In genomic region chr1:133610601-133611000, GRCm38 (mm10) we compare ENCODE assay signal across 8 mouse cellular contexts. TPM values are rescaled to one million over a fixed set of nuclear protein-coding genes. Genes with fewer than 3 reads are reported as not detected.
DNase-seq lines count a peak whose midpoint lies in the region; ATAC-seq lines count a peak whose summit lies in the region.

No protein-coding gene starts in this region.

- H3K36me3 ChIP-seq in forebrain, embryonic 10.5 days (replicated peaks) = peaks cover 45% of the 10 kb centered on the region
- peaks cover 11% of the 10 kb centered on the region; the same call in 1 of the 2 replicates for H3K36me3 ChIP-seq in forebrain, embryonic 16.5 days (ENCODE audit: control insufficient read depth, insufficient read depth)
- H3K36me3 ChIP-seq in liver, embryonic 11.5 days (ENCODE audit: control insufficient read depth, insufficient read depth, low read length) = peaks cover 21% of the 10 kb centered on the region
- H3K36me3 ChIP-seq in intestine, embryonic 14.5 days (ENCODE audit: control insufficient read depth, insufficient read depth, low read length) = peaks cover 42% of the 10 kb centered on the region
- peaks cover 16% of the 10 kb centered on the region for H3K36me3 ChIP-seq in midbrain, embryonic 15.5 days (replicated peaks)

- peaks cover 20% of the 10 kb centered on the region for H3K4me1 ChIP-seq in forebrain, embryonic 10.5 days
- H3K4me1 ChIP-seq in forebrain, embryonic 16.5 days (replicated peaks; ENCODE audit: control insufficient read depth, insufficient read depth, low read length) = peaks cover 7% of the 10 kb centered on the region
- H3K4me1 ChIP-seq in liver, embryonic 11.5 days (replicated peaks; ENCODE audit: control insufficient read depth, insufficient read depth, low read length) = peaks cover 3% of the 10 kb centered on the region; the same call in 1 of the 2 replicates
- peaks cover 4% of the 10 kb centered on the region for H3K4me1 ChIP-seq in intestine, embryonic 14.5 days (replicated peaks; ENCODE audit: control insufficient read depth, insufficient read depth, low read length)
- peaks cover 15% of the 10 kb centered on the region for H3K4me1 ChIP-seq in midbrain, embryonic 15.5 days

- peak overlapping the region; percentile 97 for H3K4me3 ChIP-seq in forebrain, embryonic 10.5 days
- no peak overlapping the region; the same call in 1 of the 2 replicates for H3K4me3 ChIP-seq in forebrain, embryonic 16.5 days (replicated peaks; ENCODE audit: low read length)
- H3K4me3 ChIP-seq in liver, embryonic 11.5 days (ENCODE audit: low read depth, low read length) = no peak overlapping the region; the same call in 1 of the 2 replicates
- H3K4me3 ChIP-seq in intestine, embryonic 14.5 days (ENCODE audit: low read depth, low read length) = peak overlapping the region; percentile 91; the same call in 1 of the 2 replicates
- peak overlapping the region; percentile 100; the same call in 1 of the 2 replicates for H3K4me3 ChIP-seq in midbrain, embryonic 15.5 days

- H3K4me2 ChIP-seq in forebrain, embryonic 16.5 days (ENCODE audit: low read length) = no peak overlapping the region
- H3K4me2 ChIP-seq in liver, embryonic 11.5 days = peak overlapping the region; percentile 46; the same call in 1 of the 2 replicates
- H3K4me2 ChIP-seq in intestine, embryonic 14.5 days (ENCODE audit: low read length) = 0 out of 2 replicates have a peak overlapping the region, but pooled peaks have one; percentile 5
- no peak overlapping the region for H3K4me2 ChIP-seq in midbrain, embryonic 15.5 days

- DNase-seq in forebrain, embryonic 10.5 days (ENCODE audit: extremely low spot score, low spot score) = no peak
- no peak for DNase-seq in liver, embryonic 11.5 days (ENCODE audit: low spot score)
- DNase-seq in liver = no peak
- DNase-seq in intestine, embryonic 14.5 days (ENCODE audit: low spot score) = no peak
- DNase-seq in cerebellum, postnatal 10 days = no peak
- DNase-seq in MN1 (ENCODE audit: low spot score) = no peak

- WGBS in forebrain, embryonic 10.5 days = 59% methylated on average over 6 of the region's 6 CpGs
- WGBS in forebrain, embryonic 16.5 days = 57% methylated on average over 6 of the region's 6 CpGs
- 50% methylated on average over 6 of the region's 6 CpGs for WGBS in liver, embryonic 11.5 days
- WGBS in intestine, embryonic 14.5 days = 55% methylated on average over 6 of the region's 6 CpGs
- 55% methylated on average over 6 of the region's 6 CpGs for WGBS in midbrain, embryonic 15.5 days

- H3K9me3 ChIP-seq in forebrain, embryonic 10.5 days = no peaks in the 10 kb centered on the region
- H3K9me3 ChIP-seq in forebrain, embryonic 16.5 days (ENCODE audit: control insufficient read depth, low read length) = no peaks in the 10 kb centered on the region
- no peaks in the 10 kb centered on the region for H3K9me3 ChIP-seq in liver, embryonic 11.5 days (ENCODE audit: control insufficient read depth, low read length)
- H3K9me3 ChIP-seq in intestine, embryonic 14.5 days (ENCODE audit: control insufficient read depth, low read length) = no peaks in the 10 kb centered on the region
- H3K9me3 ChIP-seq in midbrain, embryonic 15.5 days = no peaks in the 10 kb centered on the region

- peak overlapping the region; percentile 99 for H3K27ac ChIP-seq in forebrain, embryonic 10.5 days
- no peak overlapping the region for H3K27ac ChIP-seq in forebrain, embryonic 16.5 days (ENCODE audit: low read length)
- H3K27ac ChIP-seq in liver, embryonic 11.5 days (ENCODE audit: low read depth, low read length) = no peak overlapping the region
- no peak overlapping the region for H3K27ac ChIP-seq in intestine, embryonic 14.5 days (ENCODE audit: low read depth)
- no peak overlapping the region for H3K27ac ChIP-seq in midbrain, embryonic 15.5 days

- H3K9ac ChIP-seq in forebrain, embryonic 16.5 days (replicated peaks; ENCODE audit: low read depth, low read length) = no peak overlapping the region
- H3K9ac ChIP-seq in liver, embryonic 11.5 days (ENCODE audit: low read depth, low read length) = peak overlapping the region; percentile 32; the same call in 1 of the 2 replicates
- H3K9ac ChIP-seq in intestine, embryonic 14.5 days (ENCODE audit: low read length) = no peak overlapping the region
- no peak overlapping the region for H3K9ac ChIP-seq in midbrain, embryonic 15.5 days

- no peak for ATAC-seq in forebrain, embryonic 16.5 days
- no peak for ATAC-seq in liver, embryonic 11.5 days (replicated peaks; ENCODE audit: low FRiP score)
- no peak for ATAC-seq in intestine, embryonic 14.5 days (replicated peaks; ENCODE audit: low FRiP score, low TSS enrichment, low read depth)
- peak; percentile 43 for ATAC-seq in midbrain, embryonic 15.5 days (replicated peaks)

- H3K27me3 ChIP-seq in forebrain, embryonic 10.5 days (ENCODE audit: poor library complexity, severe bottlenecking) = no peaks in the 10 kb centered on the region
- no peaks in the 10 kb centered on the region for H3K27me3 ChIP-seq in forebrain, embryonic 16.5 days (replicated peaks; ENCODE audit: control insufficient read depth, insufficient read depth, low read length)
- H3K27me3 ChIP-seq in liver, embryonic 11.5 days (replicated peaks; ENCODE audit: control insufficient read depth, insufficient read depth, low read length) = no peaks in the 10 kb centered on the region
- no peaks in the 10 kb centered on the region for H3K27me3 ChIP-seq in intestine, embryonic 14.5 days (replicated peaks; ENCODE audit: control insufficient read depth, insufficient read depth, low read length)
- no peaks in the 10 kb centered on the region for H3K27me3 ChIP-seq in midbrain, embryonic 15.5 days (replicated peaks)

RNA-seq across cellular contexts. Expression of gene Snrpe, which starts 0.5 kb away (rescaled TPM):
- polyA plus RNA-seq in forebrain, embryonic 10.5 days (2016; fragmentation: Nextera tagmentation; extraction: Ambion mirVana) = 948 and 960 TPM in 2 replicates
- 490 and 513 TPM in 2 replicates for polyA plus RNA-seq in forebrain, embryonic 16.5 days (2015; fragmentation: Nextera tagmentation; extraction: Ambion mirVana)
- 690 and 722 TPM in 2 replicates for polyA plus RNA-seq in liver, embryonic 11.5 days (2014; fragmentation: Nextera tagmentation; extraction: Ambion mirVana)
- 765 and 782 TPM in 2 replicates for polyA plus RNA-seq in intestine, embryonic 14.5 days (2014; fragmentation: Nextera tagmentation; extraction: Ambion mirVana)
- 416 and 427 TPM in 2 replicates for polyA plus RNA-seq in midbrain, embryonic 15.5 days (2015; fragmentation: Nextera tagmentation; extraction: Ambion mirVana)

RNA-seq across cellular contexts. Expression of gene Zbed6, which starts 50.1 kb away (rescaled TPM):
- polyA plus RNA-seq in forebrain, embryonic 10.5 days (2016; fragmentation: Nextera tagmentation; extraction: Ambion mirVana) = not detected in 2 replicates
- polyA plus RNA-seq in forebrain, embryonic 16.5 days (2015; fragmentation: Nextera tagmentation; extraction: Ambion mirVana) = not detected in 2 replicates
- not detected in 2 replicates for polyA plus RNA-seq in liver, embryonic 11.5 days (2014; fragmentation: Nextera tagmentation; extraction: Ambion mirVana)
- polyA plus RNA-seq in intestine, embryonic 14.5 days (2014; fragmentation: Nextera tagmentation; extraction: Ambion mirVana) = not detected in 2 replicates
- not detected in 2 replicates for polyA plus RNA-seq in midbrain, embryonic 15.5 days (2015; fragmentation: Nextera tagmentation; extraction: Ambion mirVana)

RNA-seq across cellular contexts. Expression of gene Gm38394, which starts 50.5 kb away (rescaled TPM):
- polyA plus RNA-seq in forebrain, embryonic 10.5 days (2016; fragmentation: Nextera tagmentation; extraction: Ambion mirVana) = 4.3 and 4.4 TPM in 2 replicates
- polyA plus RNA-seq in forebrain, embryonic 16.5 days (2015; fragmentation: Nextera tagmentation; extraction: Ambion mirVana) = 3.6 and 3.7 TPM in 2 replicates
- polyA plus RNA-seq in liver, embryonic 11.5 days (2014; fragmentation: Nextera tagmentation; extraction: Ambion mirVana) = 4.4 and 4.5 TPM in 2 replicates
- polyA plus RNA-seq in intestine, embryonic 14.5 days (2014; fragmentation: Nextera tagmentation; extraction: Ambion mirVana) = 11.7 and 11.9 TPM in 2 replicates
- polyA plus RNA-seq in midbrain, embryonic 15.5 days (2015; fragmentation: Nextera tagmentation; extraction: Ambion mirVana) = 2.6 and 3.1 TPM in 2 replicates

Comparison
In these comparisons a context has a peak if more than half of its experiments do, and no peak if none do; other contexts are left out.
1. H3K4me3 ChIP-seq: peak in forebrain, embryonic 10.5 days (single experiment), intestine, embryonic 14.5 days (single experiment) and midbrain, embryonic 15.5 days (single experiment); none in forebrain, embryonic 16.5 days (single experiment) and liver, embryonic 11.5 days (single experiment).
2. H3K4me2 ChIP-seq: peak in liver, embryonic 11.5 days (single experiment) and intestine, embryonic 14.5 days (single experiment); none in forebrain, embryonic 16.5 days (single experiment) and midbrain, embryonic 15.5 days (single experiment).